Mouse (Mus musculus): Measurements from ENCODE around the gene Scgb2b7.
"Not testable (repeated sequence)": the region's sequence is repeated elsewhere in the genome, so short reads cannot be mapped to it uniquely, and the experiment has no call there.

Scgb2b7 gene

DNA sequence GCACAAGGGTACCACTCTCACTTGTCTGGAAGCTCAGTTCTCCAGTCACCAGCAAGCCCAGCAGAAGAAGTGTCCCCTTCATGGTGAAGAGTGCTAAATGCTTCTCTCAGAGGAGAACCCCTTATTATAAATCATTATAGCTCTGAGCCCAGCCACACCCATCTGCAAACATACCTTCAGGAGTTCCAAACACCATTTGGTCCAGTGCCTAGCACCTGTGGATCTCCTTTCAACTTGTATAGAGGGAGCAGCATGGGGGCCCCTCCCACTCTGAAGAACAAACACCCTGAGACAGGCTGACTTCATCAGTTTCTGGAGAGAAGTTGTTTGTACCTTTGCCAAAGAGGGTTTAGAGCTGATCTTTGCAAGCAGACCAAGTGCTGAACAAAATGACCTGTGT is at the start of gene Scgb2b7:
TSS of gene Scgb2b7 (minus strand) at position 101 of the 400 bp plus-strand sequence.
- not testable (repeated sequence) for DNase-seq (ENCODE audit: low spot score)

DNA sequence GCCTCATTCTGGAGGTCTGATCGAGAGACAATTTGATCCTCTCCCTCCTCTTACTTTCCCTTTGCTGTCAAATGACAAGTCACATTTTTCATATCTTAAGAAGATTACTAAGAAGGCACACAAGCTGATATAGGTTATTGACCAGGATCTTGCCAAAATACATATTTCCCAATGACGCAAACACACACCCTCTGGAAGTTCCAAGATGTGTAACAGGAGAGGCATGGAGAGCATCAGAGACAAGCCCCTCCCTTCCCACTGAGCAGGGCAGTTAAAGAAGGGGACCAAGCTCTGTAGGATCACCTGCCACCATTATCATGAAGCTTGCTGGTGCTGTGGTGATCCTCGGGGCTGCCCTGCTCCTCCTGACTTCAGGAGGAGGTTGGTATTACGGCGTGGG is 6.8 kb upstream of the Scgb2b7 start, which contains the start of gene Scgb1b7:
TSS of gene Scgb1b7 (plus strand) at position 301 of the 400 bp plus-strand sequence.
- not testable (repeated sequence) for DNase-seq (ENCODE audit: low spot score)

All from adipocyte (in vitro differentiated cells).